Mouse (Mus musculus): ENCODE data around the gene Lmtk3. TPM values are rescaled to one million over a fixed set of nuclear protein-coding genes. Genes with fewer than 3 reads are reported as not detected.
A peak's percentile ranks its signal among the peaks of the same experiment; 100 is the strongest.

Gene Lmtk3
- polyA plus RNA-seq, 1 experiment from 2014 or later: 10.2 TPM

- Histone ChIP-seq H3K9me3 (no peaks in the 10 kb centered on the region), H3K4me1 (peaks cover 3% of the 10 kb centered on the region; the same call in 1 of the 2 replicates), H3K27me3 (peaks cover 31% of the 10 kb centered on the region), H3K4me2 (no peak overlapping the region), H3K27ac (no peak overlapping the region), H3K36me3 (replicated peaks) (no peaks in the 10 kb centered on the region), H3K9ac (no peak overlapping the region), H3K4me3 (replicated peaks) (no peak overlapping the region)
- ATAC-seq (ENCODE audit: low FRiP score): no peak
- WGBS: 53% methylated on average over 6 of the region's 6 CpGs
These were observed 27.8 kb upstream of the Lmtk3 start for GRCm38 (mm10) chr7:45755703-45756102.

DNA sequence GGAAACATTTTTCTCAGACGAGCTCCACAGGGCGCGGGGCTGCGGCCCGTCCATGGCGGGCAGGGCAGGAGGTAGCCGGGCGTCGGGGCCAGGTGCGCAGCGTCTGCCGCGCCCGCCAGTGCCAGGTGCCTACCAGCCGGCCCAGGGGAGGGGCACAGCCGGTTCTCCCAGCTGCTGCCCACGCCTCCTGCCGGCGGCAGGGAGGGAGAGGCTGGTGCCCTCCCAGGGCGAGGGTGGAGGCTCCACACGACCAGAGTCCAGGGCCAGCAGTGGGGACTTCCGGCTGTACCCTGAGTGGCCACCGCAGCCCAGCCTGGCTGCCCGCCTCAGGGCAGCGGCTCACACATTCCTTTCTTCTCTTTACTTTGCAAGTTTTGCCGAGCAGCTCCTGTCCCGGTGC lies 24.1 kb upstream of the Lmtk3 start:
- H3K9me3 ChIP-seq: no peaks in the 10 kb centered on the region
- H3K27me3 ChIP-seq: peaks cover 32% of the 10 kb centered on the region
- H3K4me3 ChIP-seq (replicated peaks): peak overlapping the region; percentile 5; the same call in 1 of the 2 replicates
- peaks cover 3% of the 10 kb centered on the region; the same call in 1 of the 2 replicates for H3K4me1 ChIP-seq
- 0 out of 2 replicates have a peak overlapping the region, but pooled peaks have one; percentile 12 for H3K9ac ChIP-seq
- H3K36me3 ChIP-seq (replicated peaks): no peaks in the 10 kb centered on the region
- H3K27ac ChIP-seq: no peak overlapping the region
- WGBS: 5% methylated on average over 26 of the region's 27 CpGs
- ATAC-seq (ENCODE audit: low FRiP score): no peak
- H3K4me2 ChIP-seq: peak overlapping the region; percentile 23

- Histone ChIP-seq H3K4me3 (replicated peaks) (no peak overlapping the region), H3K4me1 (peaks cover 3% of the 10 kb centered on the region; the same call in 1 of the 2 replicates), H3K9ac (0 out of 2 replicates have a peak overlapping the region, but pooled peaks have one; percentile 12), H3K27ac (no peak overlapping the region), H3K9me3 (no peaks in the 10 kb centered on the region), H3K27me3 (peaks cover 32% of the 10 kb centered on the region), H3K36me3 (replicated peaks) (no peaks in the 10 kb centered on the region), H3K4me2 (no peak overlapping the region)
- ATAC-seq (ENCODE audit: low FRiP score): no peak
- 71% methylated on average over 5 of the region's 5 CpGs for WGBS
These were observed 23.4 kb upstream of the Lmtk3 start for GRCm38 (mm10) chr7:45760151-45760550.

DNA sequence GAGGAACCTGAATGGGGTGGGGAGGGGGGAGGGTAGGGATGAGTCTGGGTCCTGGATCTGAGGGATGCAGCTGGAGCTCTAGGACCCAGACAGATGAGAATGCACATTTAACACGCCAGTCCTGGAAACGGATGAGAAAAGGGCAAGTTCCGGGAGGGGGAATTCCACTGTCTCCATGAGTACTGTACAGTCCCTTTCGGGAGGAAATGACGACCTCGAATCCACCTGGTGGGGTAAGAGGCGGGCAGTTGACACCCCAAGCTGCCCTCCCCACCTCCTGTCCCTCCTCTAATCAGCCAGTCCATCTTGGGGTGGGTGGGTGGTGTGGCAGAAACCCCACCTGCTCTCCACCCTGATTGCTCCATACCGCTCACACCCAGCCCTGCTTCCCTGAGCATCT lies 17.5 kb upstream of the Lmtk3 start:
- 58% methylated on average over 8 of the region's 8 CpGs for WGBS
- H3K27ac ChIP-seq: no peak overlapping the region

DNA sequence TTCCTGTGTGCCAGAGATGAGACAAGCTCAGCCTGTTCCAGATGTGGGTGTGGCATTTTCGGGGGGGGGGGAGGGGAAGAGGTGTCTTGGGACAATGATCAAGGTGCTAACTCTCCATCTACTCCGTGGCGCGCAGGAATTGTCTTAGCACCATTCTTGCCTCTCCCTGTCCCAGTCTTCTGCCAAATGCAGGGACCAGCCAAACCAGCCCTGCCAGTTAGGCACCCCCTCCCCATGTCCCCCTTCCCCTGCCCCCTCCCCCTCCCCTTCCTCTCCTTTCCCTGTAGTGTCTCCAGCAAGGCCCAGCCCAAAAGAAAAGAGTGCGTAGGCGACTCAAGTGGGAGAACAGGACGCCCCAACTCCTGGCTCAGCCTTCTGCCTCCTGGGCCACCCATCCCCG lies 16.8 kb upstream of the Lmtk3 start:
- no peak for ATAC-seq (ENCODE audit: low FRiP score)
- no peak overlapping the region for H3K27ac ChIP-seq
- no peaks in the 10 kb centered on the region for H3K27me3 ChIP-seq
- 57% methylated on average over 8 of the region's 8 CpGs for WGBS
- no peaks in the 10 kb centered on the region for H3K4me1 ChIP-seq
- H3K9ac ChIP-seq: no peak overlapping the region
- no peak overlapping the region for H3K4me2 ChIP-seq
- no peak overlapping the region for H3K4me3 ChIP-seq (replicated peaks)
- H3K9me3 ChIP-seq: 0 out of 2 replicates have a peak, but pooled peaks cover 5% of the 10 kb centered on the region
- no peaks in the 10 kb centered on the region for H3K36me3 ChIP-seq (replicated peaks)

More for the DNA sequence above, 17.5 kb upstream of the Lmtk3 start:
- Histone ChIP-seq H3K9me3 (0 out of 2 replicates have a peak, but pooled peaks cover 5% of the 10 kb centered on the region), H3K4me3 (replicated peaks) (no peak overlapping the region), H3K27me3 (peaks cover 1% of the 10 kb centered on the region; the same call in 1 of the 2 replicates), H3K36me3 (replicated peaks) (no peaks in the 10 kb centered on the region), H3K4me1 (no peaks in the 10 kb centered on the region), H3K9ac (no peak overlapping the region), H3K4me2 (no peak overlapping the region)
- no peak for ATAC-seq (ENCODE audit: low FRiP score)

DNA sequence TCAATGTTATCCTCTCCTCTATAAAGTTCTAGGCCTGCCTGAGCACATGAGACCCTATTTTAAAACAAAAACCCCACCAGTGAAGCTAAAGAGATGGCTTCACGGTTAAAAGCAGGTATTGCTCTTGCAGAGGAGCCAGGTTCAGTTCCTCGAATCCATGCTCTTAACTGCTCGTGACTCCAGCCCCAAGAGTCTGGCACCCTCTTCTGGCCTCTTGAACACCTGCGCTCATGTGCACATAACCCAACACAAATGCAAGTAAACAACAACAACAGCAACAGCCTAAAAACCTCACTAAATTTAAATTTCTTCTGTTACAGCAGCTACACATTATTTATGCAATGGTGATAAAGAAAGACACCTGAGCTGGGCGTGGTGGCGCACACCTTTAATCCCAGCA lies 16.0 kb upstream of the Lmtk3 start:
- Histone ChIP-seq H3K9ac (no peak overlapping the region), H3K9me3 (0 out of 2 replicates have a peak, but pooled peaks cover 5% of the 10 kb centered on the region), H3K27me3 (no peaks in the 10 kb centered on the region), H3K27ac (no peak overlapping the region), H3K4me2 (no peak overlapping the region), H3K4me3 (replicated peaks) (no peak overlapping the region), H3K36me3 (replicated peaks) (no peaks in the 10 kb centered on the region), H3K4me1 (no peaks in the 10 kb centered on the region)
- WGBS: 93% methylated on average over 6 of the region's 6 CpGs
- no peak for ATAC-seq (ENCODE audit: low FRiP score)

- 0 out of 2 replicates have a peak, but pooled peaks cover 5% of the 10 kb centered on the region for H3K9me3 ChIP-seq
- H3K4me1 ChIP-seq: no peaks in the 10 kb centered on the region
- H3K4me3 ChIP-seq (replicated peaks): no peak overlapping the region
- no peaks in the 10 kb centered on the region for H3K27me3 ChIP-seq
- no peak overlapping the region for H3K9ac ChIP-seq
- H3K36me3 ChIP-seq (replicated peaks): no peaks in the 10 kb centered on the region
- 82% methylated on average over 8 of the region's 8 CpGs for WGBS
- no peak for ATAC-seq (ENCODE audit: low FRiP score)
- no peak overlapping the region for H3K27ac ChIP-seq
- H3K4me2 ChIP-seq: no peak overlapping the region
These were observed 13.0 kb upstream of the Lmtk3 start for GRCm38 (mm10) chr7:45770427-45771082.

GRCm38 (mm10) chr7:45771101-45771500 lies 12.4 kb upstream of the Lmtk3 start:
- Histone ChIP-seq H3K4me3 (replicated peaks) (no peak overlapping the region), H3K9me3 (0 out of 2 replicates have a peak, but pooled peaks cover 5% of the 10 kb centered on the region), H3K36me3 (replicated peaks) (no peaks in the 10 kb centered on the region), H3K4me2 (no peak overlapping the region), H3K4me1 (no peaks in the 10 kb centered on the region), H3K27ac (no peak overlapping the region), H3K27me3 (no peaks in the 10 kb centered on the region), H3K9ac (no peak overlapping the region)
- WGBS: 61% methylated on average over 4 of the region's 4 CpGs
- no peak for ATAC-seq (ENCODE audit: low FRiP score)

GRCm38 (mm10) chr7:45775237-45775636 lies 8.3 kb upstream of the Lmtk3 start:
- Histone ChIP-seq H3K9me3 (no peaks in the 10 kb centered on the region), H3K27ac (no peak overlapping the region), H3K4me2 (no peak overlapping the region), H3K4me1 (peaks cover 10% of the 10 kb centered on the region), H3K4me3 (replicated peaks) (no peak overlapping the region), H3K9ac (no peak overlapping the region), H3K36me3 (replicated peaks) (no peaks in the 10 kb centered on the region), H3K27me3 (no peaks in the 10 kb centered on the region)
- 85% methylated on average over 7 of the region's 7 CpGs for WGBS
- no peak for ATAC-seq (ENCODE audit: low FRiP score)

DNA sequence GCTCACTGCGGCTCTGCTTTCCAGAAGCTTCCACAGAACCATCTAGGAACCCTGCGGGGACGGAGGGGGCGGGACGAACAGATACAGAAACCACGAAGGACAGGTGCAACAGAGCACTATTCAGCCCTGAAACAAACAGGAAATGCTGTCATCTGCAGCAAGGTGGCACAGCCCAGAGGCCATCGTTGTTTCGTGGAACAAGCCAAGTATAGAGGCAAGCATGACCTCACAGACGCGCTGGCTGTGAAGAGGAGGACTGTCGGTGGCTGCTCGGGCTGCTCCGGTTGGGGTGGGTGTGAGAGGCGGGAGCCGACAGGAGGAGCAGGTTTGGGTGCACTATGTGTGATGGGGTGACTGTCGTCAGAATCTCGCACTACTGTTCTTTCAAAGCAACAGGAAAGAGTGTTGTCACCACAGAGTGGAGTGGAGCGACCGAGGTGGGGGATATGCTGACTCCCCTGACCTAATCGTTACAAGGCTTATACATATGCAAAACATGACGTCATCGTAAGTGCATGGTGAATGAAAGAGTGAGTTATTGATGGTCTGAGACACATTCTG lies 4.4 kb upstream of the Lmtk3 start:
- Histone ChIP-seq H3K9me3 (no peaks in the 10 kb centered on the region), H3K4me2 (peak overlapping the region; percentile 33; the same call in 1 of the 2 replicates), H3K27ac (no peak overlapping the region), H3K36me3 (replicated peaks) (no peaks in the 10 kb centered on the region), H3K4me3 (replicated peaks) (0 out of 2 replicates have a peak overlapping the region, but pooled peaks have one; percentile 5), H3K27me3 (peaks cover 10% of the 10 kb centered on the region), H3K4me1 (peaks cover 13% of the 10 kb centered on the region), H3K9ac (no peak overlapping the region)
- 23% methylated on average over 22 of the region's 22 CpGs for WGBS
- no peak for ATAC-seq (ENCODE audit: low FRiP score)

DNA sequence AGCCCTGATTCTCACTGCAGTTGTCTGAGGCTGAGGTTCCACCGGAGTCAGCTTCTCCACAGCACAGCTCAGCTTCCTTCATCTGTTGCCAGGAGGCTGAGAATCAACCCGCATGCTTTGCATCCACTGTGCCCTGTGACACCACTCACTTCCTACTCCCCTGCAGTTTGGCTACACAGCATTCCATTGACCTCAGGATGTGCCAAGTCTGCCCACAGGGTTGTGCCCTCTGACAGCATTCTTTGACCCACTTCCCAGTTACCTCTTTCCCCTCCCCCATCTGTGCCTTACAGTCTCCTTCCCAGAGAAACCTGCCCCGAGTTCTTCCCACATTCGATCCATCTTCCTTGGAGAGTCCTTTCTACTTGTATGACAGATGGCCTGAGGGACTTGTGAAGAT lies 1.3 kb upstream of the Lmtk3 start:
- Histone ChIP-seq H3K27me3 (peaks cover 10% of the 10 kb centered on the region), H3K9ac (no peak overlapping the region), H3K27ac (no peak overlapping the region), H3K9me3 (no peaks in the 10 kb centered on the region), H3K4me3 (replicated peaks) (no peak overlapping the region), H3K4me1 (peaks cover 34% of the 10 kb centered on the region), H3K36me3 (replicated peaks) (0 out of 2 replicates have a peak, but pooled peaks cover 1% of the 10 kb centered on the region), H3K4me2 (no peak overlapping the region)
- no peak for ATAC-seq (ENCODE audit: low FRiP score)
- 77% methylated on average over 4 of the region's 4 CpGs for WGBS

DNA sequence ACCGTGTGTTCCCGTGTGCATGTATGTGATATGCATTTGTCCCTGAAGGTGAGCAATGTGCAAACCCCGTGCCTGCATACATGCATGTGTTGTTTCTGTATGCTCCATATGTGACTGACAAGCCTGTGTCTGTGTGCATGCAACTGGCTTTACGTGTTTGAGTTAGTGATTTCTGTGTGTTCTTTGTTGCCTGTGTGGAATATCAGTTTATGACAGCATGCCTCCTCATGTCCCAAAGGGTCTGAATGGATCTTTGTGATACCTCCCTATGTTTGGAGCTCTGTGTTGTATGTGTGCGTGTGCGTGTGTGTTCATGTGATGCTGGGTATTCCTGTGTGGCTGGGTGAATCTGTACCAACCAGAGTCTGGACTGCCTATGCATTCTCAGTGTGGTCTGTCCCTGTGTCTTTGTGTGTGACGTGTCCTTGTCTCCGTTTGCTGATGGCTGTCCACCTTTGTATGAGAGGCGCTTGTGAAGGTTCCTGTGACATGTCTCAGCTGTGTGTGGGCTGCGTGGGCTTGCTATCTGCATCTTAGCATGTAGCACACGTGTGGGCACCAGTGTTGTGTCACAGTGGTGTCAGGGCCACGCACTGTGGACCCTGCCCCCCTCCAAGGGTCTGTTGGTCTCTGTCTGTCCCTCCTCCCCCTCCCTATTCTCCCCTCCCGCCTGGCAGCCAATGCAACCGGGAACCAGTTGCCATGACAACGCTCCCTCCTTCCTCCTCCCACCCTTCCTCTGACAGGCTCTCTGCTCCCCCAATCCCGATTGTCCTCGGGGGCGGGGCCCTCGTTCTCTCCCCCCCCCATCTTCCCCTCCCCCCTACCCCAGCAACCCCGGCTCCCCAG lies 1.2 kb downstream of the Lmtk3 start, which contains the start of gene Sult2b1:
TSS of gene Sult2b1 (minus strand) at position 146 of the 849 bp plus-strand sequence.
- Histone ChIP-seq H3K27me3 (peaks cover 10% of the 10 kb centered on the region), H3K9me3 (no peaks in the 10 kb centered on the region), H3K27ac (peak within 1 kb of the TSS; percentile 93), H3K4me3 (replicated peaks) (peak within 1 kb of the TSS; percentile 98), H3K4me1 (peaks cover 32% of the 10 kb centered on the region), H3K9ac (peak within 1 kb of the TSS; percentile 97), H3K36me3 (replicated peaks) (peaks cover 26% of the 10 kb centered on the region), H3K4me2 (peak within 1 kb of the TSS; percentile 85)
- 22% methylated on average over 18 of the region's 20 CpGs for WGBS
- peak; percentile 75 for ATAC-seq (ENCODE audit: low FRiP score)

Data from forebrain, embryonic 12.5 days (tissue).